Mouse (Mus musculus): ENCODE data around the gene Ppp1r12b.
A peak's percentile ranks its signal among the peaks of the same experiment; 100 is the strongest.

Gene Ppp1r12b

GRCm38 (mm10) chr1:134846295-134846988 is 109.3 kb downstream of the Ppp1r12b start:
- peak; percentile 41 to 51 for DNase-seq

DNA sequence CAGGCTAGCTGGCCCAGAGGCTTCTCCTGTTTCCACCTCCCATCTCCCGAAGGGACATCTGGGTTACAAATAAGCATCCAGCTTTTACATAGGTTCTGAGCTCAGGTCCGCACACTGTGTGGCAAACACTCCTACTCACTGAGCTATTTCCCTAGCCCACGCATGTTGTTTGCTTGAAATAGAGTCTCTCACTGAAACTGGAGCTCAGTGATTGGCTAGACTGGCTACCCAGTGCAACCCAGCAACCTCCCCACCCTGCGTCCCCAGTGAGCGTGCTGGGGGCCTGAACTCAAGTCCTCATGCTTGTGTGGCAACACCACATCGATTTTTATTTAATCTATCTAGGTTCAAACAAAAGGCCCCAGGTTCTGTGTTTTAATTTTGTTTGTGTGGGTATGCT is 112.4 kb downstream of the Ppp1r12b start:
- DNase-seq: peak in 1 of 2 experiments; percentile 38

- DNase-seq: peak in 1 of 2 experiments; percentile 48
These were observed 118.7 kb downstream of the Ppp1r12b start for GRCm38 (mm10) chr1:134836909-134837480.

DNA sequence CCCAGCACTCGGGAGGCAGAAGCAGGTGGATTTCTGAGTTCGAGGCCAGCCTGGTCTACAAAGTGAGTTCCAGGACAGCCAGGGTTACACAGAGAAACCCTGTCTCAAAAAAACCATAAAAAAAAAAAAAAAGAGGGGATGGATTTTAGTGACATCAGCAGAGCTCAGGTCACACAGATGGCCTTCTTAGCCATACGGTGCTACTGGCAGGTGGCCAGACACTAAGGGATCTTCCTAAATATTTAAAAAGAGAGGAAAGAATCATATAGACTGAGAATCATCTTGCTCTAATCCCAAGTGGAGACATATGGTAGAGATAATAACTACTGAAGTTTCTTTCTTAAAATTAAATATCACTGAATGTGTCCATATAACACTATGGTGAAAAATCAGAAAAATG is 124.9 kb downstream of the Ppp1r12b start:
- DNase-seq: peak; percentile 62 to 77

GRCm38 (mm10) chr1:134829635-134830034 is 126.1 kb downstream of the Ppp1r12b start:
- peak; percentile 38 to 56 for DNase-seq

DNA sequence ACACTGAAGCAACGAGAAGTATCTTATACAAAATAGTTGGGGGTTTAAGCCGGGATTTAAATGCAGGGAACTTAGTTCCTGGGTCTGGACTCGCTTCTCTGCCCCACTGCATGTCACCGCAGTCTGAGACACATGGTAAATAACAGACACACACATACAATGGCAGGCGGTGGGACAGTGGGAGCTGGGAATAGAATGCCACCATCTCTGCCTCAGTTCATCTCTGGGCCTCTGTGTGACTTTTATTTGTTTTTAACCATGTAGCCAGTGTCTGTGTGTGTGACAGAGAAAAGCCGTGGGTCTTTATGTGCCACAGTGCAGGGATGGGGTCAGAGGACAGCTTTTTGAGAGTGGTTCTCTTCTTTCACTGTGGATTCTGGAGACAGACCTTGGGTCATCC is 130.8 kb downstream of the Ppp1r12b start:
- DNase-seq: no peak

DNA sequence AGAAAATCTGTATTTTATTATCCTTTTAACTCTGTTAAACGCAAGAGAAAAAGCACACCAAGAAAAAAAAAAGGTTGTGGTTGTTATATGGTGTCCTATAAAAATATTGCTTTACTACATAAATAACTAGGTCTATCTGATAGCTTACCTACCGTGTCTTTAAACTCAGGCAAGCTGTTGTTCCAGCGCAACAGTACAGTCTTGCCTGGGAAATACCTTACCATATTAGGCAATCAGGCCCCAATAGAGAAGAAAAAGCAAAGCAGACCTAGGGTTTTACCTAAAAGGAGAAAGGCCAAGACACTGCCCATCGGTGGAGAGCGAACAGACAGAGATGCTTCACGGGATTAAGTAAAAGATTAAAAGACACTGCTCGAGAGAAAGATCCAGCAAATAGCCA is 131.9 kb downstream of the Ppp1r12b start:
- DNase-seq: no peak

- DNase-seq: peak in 1 of 2 experiments; percentile 41
These were observed 132.4 kb downstream of the Ppp1r12b start for GRCm38 (mm10) chr1:134823323-134823722.

DNA sequence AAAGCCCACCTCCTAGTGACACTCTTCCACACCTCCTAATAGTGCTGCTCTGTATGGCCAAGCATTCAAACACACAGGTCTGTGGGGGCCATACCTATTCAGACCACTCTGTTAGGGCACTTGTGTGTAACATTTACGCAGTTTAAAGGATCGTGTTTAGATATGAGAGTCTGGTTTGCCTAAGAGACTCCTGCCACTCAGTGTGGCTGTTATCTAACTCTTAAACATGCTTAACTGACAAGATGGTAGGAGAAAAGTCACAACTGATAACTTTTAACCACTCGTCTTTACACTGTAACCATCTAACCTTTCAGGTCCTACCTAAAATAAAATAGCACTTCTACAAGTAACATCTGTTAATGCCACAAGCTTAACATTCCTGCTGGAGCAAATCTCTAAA is 134.9 kb downstream of the Ppp1r12b start:
- DNase-seq: no peak

DNA sequence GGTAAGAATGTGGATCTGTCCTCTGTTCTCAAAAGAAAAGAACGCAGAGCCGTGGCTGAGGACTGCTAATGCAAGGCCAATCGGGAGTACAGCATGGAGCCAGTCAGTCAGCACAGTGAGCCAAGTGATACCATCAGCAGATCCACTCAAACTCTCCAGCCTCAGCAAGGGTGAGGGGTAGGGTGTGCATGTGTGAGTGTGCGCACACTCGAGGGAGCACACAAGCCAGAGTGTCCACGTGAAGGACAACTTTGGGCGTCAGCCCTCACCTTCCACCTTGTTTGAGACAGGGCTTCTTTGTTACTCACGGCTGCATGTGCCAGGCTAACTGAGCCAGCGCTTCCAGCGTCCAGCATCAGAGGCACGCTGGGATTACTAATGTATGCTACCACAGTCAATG is 136.5 kb downstream of the Ppp1r12b start:
- DNase-seq: no peak

DNA sequence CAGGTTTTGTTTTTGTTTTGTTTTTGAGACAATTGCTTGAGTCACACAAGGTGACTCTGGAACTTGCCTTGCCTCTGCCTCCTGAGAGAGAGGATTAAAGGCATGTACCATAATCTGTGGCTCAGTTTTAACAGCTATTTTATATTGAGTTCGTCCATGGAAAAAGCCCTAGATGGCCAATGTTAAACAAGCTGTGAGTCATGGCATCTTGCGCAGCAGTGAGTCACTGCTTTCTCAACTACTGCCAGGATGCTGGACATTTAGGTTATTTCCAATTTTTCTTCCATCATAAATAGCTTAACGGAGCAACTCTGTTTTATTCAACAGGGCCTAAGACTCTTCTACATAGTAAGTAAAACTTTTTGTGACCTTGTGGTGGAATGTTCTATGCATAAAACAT is 137.0 kb downstream of the Ppp1r12b start:
- DNase-seq: no peak

- no peak for DNase-seq
These were observed 137.7 kb downstream of the Ppp1r12b start for GRCm38 (mm10) chr1:134817916-134818595.

DNA sequence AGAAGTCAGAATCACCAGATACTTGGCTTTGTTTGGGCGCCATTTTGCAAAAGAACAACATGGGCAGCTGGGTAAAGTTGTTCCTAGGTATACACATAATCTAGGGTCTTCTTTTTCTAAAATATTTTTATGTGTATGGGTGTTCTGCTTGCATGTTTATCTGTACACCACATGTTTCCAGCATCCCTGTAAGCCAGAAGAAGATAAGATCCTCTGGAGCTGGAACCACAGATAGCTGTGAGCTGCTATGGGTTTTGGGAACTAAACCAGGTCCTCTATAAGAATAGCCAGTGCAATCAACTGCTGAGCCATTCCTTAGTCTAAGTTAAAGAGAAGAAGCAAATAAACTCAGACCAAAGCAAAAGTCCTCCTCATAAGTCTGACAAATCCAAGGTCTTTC is 138.6 kb downstream of the Ppp1r12b start:
- DNase-seq: no peak

DNA sequence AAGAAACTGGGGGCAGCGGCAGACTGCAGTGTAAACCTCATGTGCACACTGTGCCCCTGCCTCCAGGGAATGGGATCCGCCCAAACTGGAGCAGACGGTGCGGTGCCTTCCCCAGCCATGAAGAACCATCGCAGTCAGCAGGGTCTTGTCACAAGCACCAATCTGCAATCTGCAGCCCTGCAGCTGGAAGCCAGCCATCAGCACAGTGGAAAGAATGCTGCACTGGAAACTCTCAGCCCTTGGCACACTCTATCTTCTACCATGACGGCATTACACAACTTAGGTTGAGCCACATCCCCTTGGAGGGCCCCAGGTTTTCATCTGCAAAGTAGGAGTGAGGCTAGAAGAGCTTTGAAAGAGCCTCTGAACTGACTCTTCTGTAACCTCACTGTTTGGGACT is 139.1 kb downstream of the Ppp1r12b start:
- peak in 1 of 2 experiments; percentile 45 for DNase-seq

DNA sequence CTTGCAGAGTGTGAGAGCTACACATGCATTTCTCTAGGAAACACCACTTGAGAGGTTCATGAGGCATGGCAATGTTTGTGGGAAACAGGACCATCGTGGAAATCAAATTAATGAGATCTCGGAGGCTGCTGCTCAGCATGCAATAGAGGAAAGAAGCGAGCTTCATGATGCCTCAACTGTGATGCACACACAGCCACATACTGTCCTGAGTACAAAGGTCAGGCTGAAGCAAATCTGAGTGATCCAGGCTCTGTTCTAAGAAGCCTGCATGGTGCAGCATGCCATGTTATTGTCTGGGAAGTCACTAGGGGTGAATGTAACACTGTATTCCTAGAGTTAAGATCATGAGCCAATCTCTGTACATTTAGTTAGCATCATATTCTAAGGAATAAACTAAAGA is 140.0 kb downstream of the Ppp1r12b start:
- no peak for DNase-seq

DNA sequence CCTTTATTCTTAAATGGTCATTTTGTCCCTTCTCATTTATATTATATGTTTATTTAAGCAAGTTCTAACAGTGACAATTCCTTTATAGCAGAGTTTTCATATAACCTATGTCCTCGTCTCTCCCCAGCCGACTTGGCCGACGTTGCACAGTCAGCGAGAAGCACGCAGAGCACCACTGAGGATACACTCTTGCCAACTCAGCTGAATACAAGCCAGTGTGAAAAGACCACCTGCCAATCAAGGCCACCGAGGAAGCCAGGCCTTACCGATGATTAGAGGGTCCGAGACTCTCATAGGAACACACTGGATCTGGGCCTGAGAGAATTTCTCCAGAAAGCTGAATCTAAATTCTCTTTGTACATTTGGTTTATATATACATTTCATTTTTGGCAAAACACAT is 150.3 kb downstream of the Ppp1r12b start:
- no peak for DNase-seq

DNA sequence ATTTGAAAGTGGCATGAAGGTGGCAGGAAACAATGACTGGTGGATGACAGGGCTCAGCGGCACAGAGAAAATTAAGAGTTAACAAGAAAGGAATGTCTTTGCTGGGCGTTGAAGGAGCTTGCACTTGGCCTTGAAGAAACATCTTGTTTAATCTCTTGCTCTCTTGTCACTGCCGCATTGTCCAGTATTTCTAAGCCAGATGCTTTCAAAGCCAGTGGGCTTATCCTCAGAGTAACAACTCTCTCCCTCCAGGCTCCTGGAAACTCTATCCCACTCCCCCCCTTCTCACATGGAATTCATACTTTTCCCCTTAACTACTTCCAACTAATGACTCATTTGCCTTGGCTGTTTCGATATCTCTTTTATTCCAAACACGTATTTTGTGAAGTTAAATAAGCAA is 151.4 kb downstream of the Ppp1r12b start:
- DNase-seq: no peak

DNA sequence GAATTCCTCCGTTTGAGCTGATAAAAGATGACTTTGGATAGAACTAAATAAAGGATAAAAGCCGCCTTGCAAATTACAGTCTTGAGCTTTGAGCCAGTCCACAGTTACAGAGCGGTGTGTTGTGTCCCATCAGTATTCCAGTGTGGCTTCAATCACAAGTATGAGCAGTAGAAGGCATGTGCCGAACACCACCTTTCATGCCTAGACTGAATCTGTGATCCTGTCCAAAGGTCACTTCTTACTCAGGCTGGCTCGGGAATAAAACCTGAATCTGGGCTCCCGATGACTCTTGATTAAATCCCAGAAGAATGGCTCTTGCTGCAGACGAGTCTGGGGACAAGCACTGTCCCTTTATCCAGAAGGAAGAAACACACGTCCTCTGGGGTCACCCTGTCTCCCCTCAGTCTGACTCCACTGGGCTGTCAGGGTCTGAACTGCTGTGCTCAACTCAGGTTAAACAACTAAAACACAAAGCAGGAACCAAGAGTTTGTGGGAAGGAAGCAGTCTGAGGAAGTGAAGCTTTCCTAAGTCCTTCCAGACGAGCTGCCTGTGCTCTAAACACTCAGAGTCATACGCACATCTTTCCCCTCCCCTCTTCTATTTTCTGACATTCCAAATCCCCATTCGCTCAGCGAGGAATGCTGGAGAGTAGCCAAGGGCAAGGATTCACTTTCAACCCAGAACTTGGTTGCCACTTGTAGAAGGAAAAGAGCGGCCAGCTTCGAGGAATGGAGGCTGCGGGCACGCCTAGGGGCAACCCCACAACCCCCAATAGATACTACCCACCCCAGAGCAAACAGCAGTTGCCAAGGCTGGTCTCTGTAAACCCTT is 152.2 kb downstream of the Ppp1r12b start:
- DNase-seq: peak in 1 of 2 experiments; percentile 28

GRCm38 (mm10) chr1:134801758-134802157 is 154.0 kb downstream of the Ppp1r12b start:
- DNase-seq: no peak

GRCm38 (mm10) chr1:134796536-134796935 is 159.2 kb downstream of the Ppp1r12b start:
- DNase-seq: no peak

- no peak for DNase-seq
These were observed 159.7 kb downstream of the Ppp1r12b start for GRCm38 (mm10) chr1:134796076-134796475.

DNA sequence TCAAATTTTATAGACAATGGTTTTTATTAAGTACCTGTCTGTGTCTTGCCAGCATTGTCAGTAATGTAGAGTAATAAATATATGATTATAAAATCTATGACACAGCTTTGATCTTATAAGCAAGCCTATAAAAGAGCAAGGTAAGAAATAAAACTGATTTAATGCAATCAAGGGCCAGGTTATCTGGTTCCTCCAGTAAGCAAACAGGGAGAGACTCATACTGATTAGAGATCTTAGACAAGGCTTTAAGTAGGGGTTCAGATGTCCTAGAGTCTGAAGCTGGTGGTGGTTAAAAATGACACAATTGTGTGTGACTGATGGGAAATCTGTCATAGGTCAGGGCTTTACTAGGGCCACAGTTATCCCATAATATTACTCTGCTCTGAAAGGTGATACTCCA is 164.3 kb downstream of the Ppp1r12b start:
- no peak for DNase-seq
